Mouse (Mus musculus) erythroblast, embryonic 14.5 days (primary cell): ENCODE measurements around the gene Ppp1ca.

Experiments used
- GATA1 ChIP-seq: IDR thresholded peaks from 2 replicates; pipeline ENCODE4 v1.6.1; 2012; ENCODE audit warnings: low read length, inconsistent platforms, mixed read lengths
- TAL1 ChIP-seq: IDR thresholded peaks from 3 replicates; pipeline ENCODE4 v1.6.1; 2012; ENCODE audit warnings: low read length, inconsistent platforms, mixed read lengths

GRCm38 (mm10) chr19:4150567-4151487 lies 41.0 kb upstream of the Ppp1ca start:
- no peak for TF ChIP-seq TAL1
- no peak for TF ChIP-seq GATA1
